Mouse (Mus musculus) embryonic facial prominence, embryonic 15.5 days (tissue): ENCODE data around the gene Vipr2. TPM values are rescaled to one million over a fixed set of nuclear protein-coding genes. Genes with fewer than 3 reads are reported as not detected.

Experiments used
- ATAC-seq: fragments of 200-750 bp; cut with Nextera tagmentation; 2 replicates; pipeline ENCODE4 v1.8.0; 2017; ENCODE audit warnings: low read depth, moderate TSS enrichment; ENCODE audit not compliant: insufficient number of reproducible peaks, low FRiP score, low TSS enrichment
- H3K27ac ChIP-seq: fragments of 300-500 bp; sonication (generic); replicated peaks from 2 replicates; pipeline ENCODE4 v1.5.1; 2015; ENCODE audit warnings: mild to moderate bottlenecking, inconsistent platforms
- H3K27me3 ChIP-seq: fragments of 300-500 bp; sonication (generic); 2 replicates; pipeline ENCODE4 v1.6.1; 2015; ENCODE audit warnings: inconsistent platforms
- H3K36me3 ChIP-seq: fragments of 300-500 bp; sonication (generic); 2 replicates; pipeline ENCODE4 v1.6.1; 2015; ENCODE audit warnings: mild to moderate bottlenecking, inconsistent platforms
- H3K4me1 ChIP-seq: fragments of 300-500 bp; sonication (generic); 2 replicates; pipeline ENCODE4 v1.6.1; 2015; ENCODE audit warnings: inconsistent platforms
- H3K4me2 ChIP-seq: fragments of 300-500 bp; sonication (generic); replicated peaks from 2 replicates; pipeline ENCODE4 v1.6.1; 2015; ENCODE audit warnings: mild to moderate bottlenecking, inconsistent platforms
- H3K4me3 ChIP-seq: fragments of 300-500 bp; sonication (generic); replicated peaks from 2 replicates; pipeline ENCODE4 v1.5.1; 2015; ENCODE audit warnings: mild to moderate bottlenecking, inconsistent platforms
- H3K9ac ChIP-seq: fragments of 300-500 bp; sonication (generic); 2 replicates; pipeline ENCODE4 v1.6.1; 2015; ENCODE audit warnings: inconsistent platforms
- H3K9me3 ChIP-seq: fragments of 300-500 bp; sonication (generic); replicated peaks from 2 replicates; pipeline ENCODE4 v1.6.1; 2016; ENCODE audit warnings: inconsistent platforms
- WGBS: fragments of 180-500 bp; shearing (Covaris S2); methylation state at CpG from one replicate; pipeline ENCODE4 v1.1.7; 2015; 5-methylcytosine and 5-hydroxymethylcytosine counted together
- polyA plus RNA-seq: library from polyadenylated mRNA; unstranded; fragments of >200 nt; fragmentation: Nextera tagmentation; extraction: Ambion mirVana; gene quantifications from 2 replicates; pipeline ENCODE4 v1.2.1, GENCODE M21; 2015

Vipr2 gene
- polyA plus RNA-seq, 1 experiment from 2014 or later = 2.6 TPM

- 92% methylated on average over 2 of the region's 2 CpGs for WGBS
- ATAC-seq = no peak
- H3K36me3 ChIP-seq = peaks cover 41% of the 10 kb centered on the region
- H3K9ac ChIP-seq = no peak overlapping the region
- no peak overlapping the region for H3K4me2 ChIP-seq
- no peaks in the 10 kb centered on the region for H3K27me3 ChIP-seq
- H3K9me3 ChIP-seq = peaks cover 37% of the 10 kb centered on the region
- H3K27ac ChIP-seq = no peak overlapping the region
- H3K4me3 ChIP-seq = no peak overlapping the region
- no peaks in the 10 kb centered on the region for H3K4me1 ChIP-seq
These were observed 15.3 kb upstream of the Vipr2 start for GRCm38 (mm10) chr12:116062194-116062583.

DNA sequence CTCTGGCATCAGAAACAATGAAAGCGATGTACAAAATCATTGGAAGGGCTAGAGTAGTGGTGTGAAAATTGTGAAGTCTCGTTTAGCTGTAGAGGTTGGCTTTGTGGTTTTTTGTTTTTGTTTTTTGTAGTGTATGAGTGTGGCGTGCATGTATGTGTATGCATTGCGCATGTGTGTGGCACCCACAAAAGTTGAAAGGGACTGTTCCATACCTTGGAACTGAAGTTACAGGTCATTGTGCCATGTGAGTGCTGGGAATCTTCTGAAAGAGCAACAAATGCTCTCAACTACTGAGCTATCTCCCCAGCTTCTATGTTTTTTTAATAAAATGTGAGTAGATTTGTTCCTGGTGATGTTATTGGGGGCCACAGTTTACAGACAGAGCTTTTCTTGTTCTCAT lies 14.5 kb upstream of the Vipr2 start:
- Histone ChIP-seq H3K9ac (no peak overlapping the region), H3K4me1 (no peaks in the 10 kb centered on the region), H3K4me3 (no peak overlapping the region), H3K36me3 (peaks cover 35% of the 10 kb centered on the region), H3K9me3 (peaks cover 37% of the 10 kb centered on the region), H3K4me2 (no peak overlapping the region), H3K27ac (no peak overlapping the region), H3K27me3 (no peaks in the 10 kb centered on the region)
- ATAC-seq = no peak
- WGBS = 95% methylated on average over 4 of the region's 4 CpGs

- no peak overlapping the region for H3K27ac ChIP-seq
- peak; percentile 57 for ATAC-seq
- no peaks in the 10 kb centered on the region for H3K4me1 ChIP-seq
- H3K9me3 ChIP-seq = no peaks in the 10 kb centered on the region
- H3K4me2 ChIP-seq = no peak overlapping the region
- WGBS = 28% methylated on average over 3 of the region's 3 CpGs
- no peak overlapping the region for H3K4me3 ChIP-seq
- peaks cover 9% of the 10 kb centered on the region; the same call in 1 of the 2 replicates for H3K27me3 ChIP-seq
- H3K9ac ChIP-seq = no peak overlapping the region
- H3K36me3 ChIP-seq = no peaks in the 10 kb centered on the region
These were observed 6.5 kb upstream of the Vipr2 start for GRCm38 (mm10) chr12:116071023-116071422.

- Histone ChIP-seq H3K9me3 (no peaks in the 10 kb centered on the region), H3K36me3 (no peaks in the 10 kb centered on the region), H3K27ac (no peak overlapping the region), H3K4me2 (peak overlapping the region; percentile 90), H3K27me3 (peaks cover 21% of the 10 kb centered on the region), H3K4me3 (peak overlapping the region; percentile 50), H3K9ac (peak overlapping the region; percentile 44), H3K4me1 (peaks cover 4% of the 10 kb centered on the region; the same call in 1 of the 2 replicates)
- peak; percentile 65; the same call in 1 of the 2 replicates for ATAC-seq
- WGBS = under 1% methylated on average over 24 of the region's 24 CpGs
These were observed 385 bp downstream of the Vipr2 start for GRCm38 (mm10) chr12:116077855-116078366.

DNA sequence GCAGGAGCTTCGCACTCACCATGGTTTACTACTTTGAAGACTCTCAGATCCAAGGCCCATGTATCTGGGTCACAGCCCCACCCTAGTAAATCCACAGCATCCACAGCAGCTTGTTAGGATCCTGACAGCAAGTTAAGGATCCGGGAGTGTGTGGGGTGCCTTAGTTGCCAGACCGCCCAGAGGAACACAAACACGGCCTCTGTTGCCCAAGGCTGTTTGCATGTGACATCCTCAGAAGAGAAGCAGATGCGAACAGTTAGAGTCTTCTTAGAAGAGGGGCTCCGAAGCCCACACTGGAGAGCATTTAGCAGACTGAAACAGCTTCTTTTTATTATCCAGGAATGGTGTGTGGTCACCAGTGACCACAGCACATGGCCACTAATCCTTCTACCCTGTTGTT lies 5.6 kb downstream of the Vipr2 start:
- H3K27me3 ChIP-seq = no peaks in the 10 kb centered on the region
- peak; percentile 73 for ATAC-seq
- WGBS = 38% methylated on average over 6 of the region's 6 CpGs
- H3K9me3 ChIP-seq = no peaks in the 10 kb centered on the region
- H3K4me3 ChIP-seq = no peak overlapping the region
- no peaks in the 10 kb centered on the region for H3K36me3 ChIP-seq
- no peaks in the 10 kb centered on the region; the same call in 1 of the 2 replicates for H3K4me1 ChIP-seq
- 0 out of 2 replicates have a peak overlapping the region, but pooled peaks have one; percentile 17 for H3K27ac ChIP-seq
- no peak overlapping the region for H3K9ac ChIP-seq
- no peak overlapping the region for H3K4me2 ChIP-seq

DNA sequence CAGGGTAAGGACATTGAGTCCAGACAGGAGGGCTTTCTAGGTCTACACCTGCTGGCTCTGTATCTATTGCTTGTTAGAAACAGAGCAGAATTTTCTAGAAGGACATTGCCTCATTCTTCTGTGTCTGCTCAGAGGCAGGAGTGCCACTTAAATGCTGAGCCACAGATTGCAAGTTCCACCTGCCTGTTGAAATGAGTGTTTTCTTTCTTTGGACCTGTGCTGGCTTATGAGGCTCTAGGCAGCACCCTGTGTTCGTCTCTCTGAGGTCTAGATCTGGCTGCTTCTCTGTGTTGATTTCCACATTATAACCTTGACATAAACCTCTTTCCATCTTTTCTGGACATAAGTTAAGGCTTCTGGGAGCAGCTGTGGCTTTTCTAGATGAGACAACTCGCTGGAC lies 6.8 kb downstream of the Vipr2 start:
- Histone ChIP-seq H3K4me3 (no peak overlapping the region), H3K4me1 (no peaks in the 10 kb centered on the region), H3K9me3 (no peaks in the 10 kb centered on the region), H3K36me3 (no peaks in the 10 kb centered on the region), H3K27ac (no peak overlapping the region), H3K27me3 (no peaks in the 10 kb centered on the region), H3K4me2 (no peak overlapping the region), H3K9ac (no peak overlapping the region)
- WGBS = 85% methylated on average over 2 of the region's 2 CpGs
- no peak for ATAC-seq

DNA sequence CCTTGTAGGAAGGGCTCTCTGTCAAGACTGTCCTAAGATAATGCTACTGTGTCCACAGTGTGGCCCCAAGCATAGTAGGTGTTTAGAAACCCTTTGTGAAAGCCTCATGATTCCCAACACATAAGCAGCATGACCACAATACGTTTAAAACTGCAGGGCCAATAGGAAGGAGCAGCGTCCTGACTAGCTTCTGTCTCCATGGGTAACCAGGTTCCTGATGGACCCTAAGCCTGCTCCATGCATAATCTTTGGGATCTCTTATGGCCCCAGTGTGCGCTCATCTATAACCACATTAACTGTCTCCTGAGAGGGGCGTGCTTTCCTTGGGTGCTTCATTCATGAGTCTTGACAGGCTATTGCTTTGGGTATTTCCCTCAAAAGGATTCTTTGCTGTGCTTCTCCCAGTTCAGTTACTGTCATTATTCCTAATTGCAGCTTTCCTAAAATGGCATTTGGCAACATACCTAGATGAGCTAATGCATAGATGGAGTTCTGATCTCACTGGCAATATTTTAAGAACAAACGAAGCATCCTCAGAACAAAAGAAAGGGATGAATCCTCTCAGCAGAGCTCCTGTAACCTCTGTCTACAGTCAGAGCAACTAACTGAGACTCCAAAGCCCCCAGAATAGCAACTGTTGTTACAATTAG lies 9.6 kb downstream of the Vipr2 start:
- Histone ChIP-seq H3K9ac (no peak overlapping the region), H3K27ac (no peak overlapping the region), H3K4me2 (no peak overlapping the region), H3K4me1 (no peaks in the 10 kb centered on the region), H3K9me3 (no peaks in the 10 kb centered on the region), H3K27me3 (no peaks in the 10 kb centered on the region), H3K36me3 (no peaks in the 10 kb centered on the region), H3K4me3 (no peak overlapping the region)
- no peak for ATAC-seq
- 82% methylated on average over 5 of the region's 5 CpGs for WGBS

- H3K4me2 ChIP-seq = no peak overlapping the region
- no peak overlapping the region for H3K4me3 ChIP-seq
- H3K9ac ChIP-seq = no peak overlapping the region
- H3K36me3 ChIP-seq = no peaks in the 10 kb centered on the region
- 83% methylated on average over 3 of the region's 3 CpGs for WGBS
- no peaks in the 10 kb centered on the region for H3K4me1 ChIP-seq
- no peak overlapping the region for H3K27ac ChIP-seq
- ATAC-seq = no peak
- no peaks in the 10 kb centered on the region for H3K9me3 ChIP-seq
- H3K27me3 ChIP-seq = no peaks in the 10 kb centered on the region
These were observed 12.3 kb downstream of the Vipr2 start for GRCm38 (mm10) chr12:116089836-116090235.

DNA sequence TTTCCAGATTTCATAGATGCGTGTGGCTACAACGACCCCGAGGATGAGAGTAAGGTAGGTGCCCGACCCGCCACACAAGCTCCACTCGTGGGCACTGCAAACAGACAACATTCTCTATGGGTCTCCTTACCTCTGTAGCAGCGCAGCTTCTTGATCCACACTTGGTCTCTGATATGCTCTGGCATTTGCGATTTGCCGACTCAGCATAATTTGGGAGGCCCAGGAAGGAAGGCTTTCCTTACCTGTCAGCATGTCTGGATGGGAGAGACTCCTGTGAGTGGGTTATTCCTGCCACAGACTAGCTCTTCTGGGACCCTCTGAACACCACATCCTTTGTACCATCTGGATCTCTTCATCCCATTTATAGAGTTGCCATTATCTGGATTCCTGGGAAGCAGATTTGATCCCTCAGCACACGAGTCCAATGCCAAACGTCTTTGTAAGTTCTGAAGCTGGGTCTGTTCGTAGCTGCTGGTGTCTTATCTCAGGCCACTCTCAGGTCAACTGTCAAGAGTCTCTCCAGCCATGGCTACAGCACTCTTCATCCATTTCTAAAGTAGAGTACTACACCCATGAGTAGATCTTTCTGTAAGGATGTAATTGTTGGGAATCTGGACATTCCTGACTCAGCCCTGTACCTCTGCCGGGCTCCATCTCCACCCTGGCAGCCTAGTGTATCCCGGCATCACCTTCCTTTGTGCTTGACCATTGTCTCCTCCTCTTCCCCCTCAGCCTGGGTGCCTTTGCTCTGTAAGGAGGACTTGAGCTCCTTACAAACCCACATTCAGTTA lies 17.4 kb downstream of the Vipr2 start:
- 88% methylated on average over 14 of the region's 14 CpGs for WGBS
- ATAC-seq = no peak

GRCm38 (mm10) chr12:116096361-116096904 lies 18.9 kb downstream of the Vipr2 start:
- Histone ChIP-seq H3K4me3 (no peak overlapping the region), H3K27me3 (no peaks in the 10 kb centered on the region), H3K4me2 (no peak overlapping the region), H3K36me3 (no peaks in the 10 kb centered on the region), H3K27ac (no peak overlapping the region), H3K9ac (no peak overlapping the region), H3K9me3 (no peaks in the 10 kb centered on the region), H3K4me1 (no peaks in the 10 kb centered on the region)
- ATAC-seq = no peak
- 54% methylated on average over 3 of the region's 3 CpGs for WGBS

More for the DNA sequence above, 17.4 kb downstream of the Vipr2 start:
- Histone ChIP-seq H3K4me1 (no peaks in the 10 kb centered on the region), H3K9me3 (no peaks in the 10 kb centered on the region), H3K4me3 (no peak overlapping the region), H3K9ac (no peak overlapping the region), H3K27ac (no peak overlapping the region), H3K36me3 (no peaks in the 10 kb centered on the region), H3K4me2 (no peak overlapping the region), H3K27me3 (no peaks in the 10 kb centered on the region)

DNA sequence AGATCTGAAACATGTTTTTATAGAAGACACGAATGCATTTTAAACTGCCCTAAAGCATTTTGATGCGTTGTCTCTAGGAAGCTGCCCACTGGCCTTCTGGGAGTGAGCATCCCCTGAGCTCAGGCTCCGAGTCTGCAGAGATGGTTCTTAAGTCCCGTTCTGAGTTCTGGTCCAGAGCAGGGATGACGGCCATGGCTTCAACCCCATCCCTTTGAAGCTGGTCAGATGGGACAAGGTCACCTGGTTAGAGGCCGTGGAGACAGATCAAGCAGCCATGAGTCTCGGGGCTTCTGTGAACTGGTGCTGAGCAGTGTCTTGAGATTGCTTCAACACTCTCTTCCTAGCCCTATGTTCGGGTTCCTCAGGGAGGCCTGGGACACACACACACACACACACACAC lies 19.6 kb downstream of the Vipr2 start:
- H3K36me3 ChIP-seq = no peaks in the 10 kb centered on the region
- H3K4me1 ChIP-seq = no peaks in the 10 kb centered on the region
- no peak overlapping the region for H3K27ac ChIP-seq
- H3K4me2 ChIP-seq = no peak overlapping the region
- no peaks in the 10 kb centered on the region for H3K27me3 ChIP-seq
- H3K4me3 ChIP-seq = no peak overlapping the region
- WGBS = 86% methylated on average over 8 of the region's 8 CpGs
- H3K9ac ChIP-seq = no peak overlapping the region
- no peak for ATAC-seq
- no peaks in the 10 kb centered on the region for H3K9me3 ChIP-seq
